In genomic region chr5:33777195-33777594, GRCm38 (mm10) we compare ENCODE assay signal across 34 mouse cellular contexts. TPM values are rescaled to one million over a fixed set of nuclear protein-coding genes. Genes with fewer than 3 reads are reported as not detected.
"Had no signal": no experiment of that assay in that cellular context is flagged by ENCODE, and none has a peak within 500 bp of the region (broad histone marks: within the 10 kb centered on the region; RNA-seq: fewer than 3 reads in every experiment).

No protein-coding gene starts in this region.

- H3K9ac ChIP-seq: heart, embryonic 12.5 days; heart, embryonic 13.5 days; heart, embryonic 15.5 days; hindbrain, embryonic 12.5 days; hindbrain, embryonic 13.5 days; hindbrain, embryonic 14.5 days; hindbrain, embryonic 15.5 days; intestine, embryonic 15.5 days; kidney, embryonic 15.5 days had no signal

- H3K27me3 ChIP-seq: heart, embryonic 12.5 days; heart, embryonic 13.5 days; heart, embryonic 15.5 days; hindbrain, embryonic 12.5 days; hindbrain, embryonic 13.5 days; hindbrain, embryonic 15.5 days; intestine, embryonic 15.5 days; kidney, embryonic 15.5 days had no signal

- H3K9me3 ChIP-seq: heart, embryonic 12.5 days; heart, embryonic 13.5 days; heart, embryonic 15.5 days; hindbrain, embryonic 10.5 days; hindbrain, embryonic 12.5 days; hindbrain, embryonic 13.5 days; hindbrain, embryonic 15.5 days; intestine, embryonic 15.5 days; kidney, embryonic 15.5 days had no signal

- H3K4me3 ChIP-seq: heart, embryonic 12.5 days; heart, embryonic 13.5 days; heart, embryonic 15.5 days; hindbrain, embryonic 10.5 days; hindbrain, embryonic 12.5 days; hindbrain, embryonic 13.5 days; hindbrain, embryonic 15.5 days; intestine, embryonic 15.5 days; kidney, embryonic 15.5 days; layer of hippocampus, adult 2 months; left cerebral cortex, adult 2 months had no signal

- DNase-seq: heart, postnatal 10 days; heart, postnatal 14 days; heart, postnatal 36 days; heart, postnatal 4 days; kidney, adult 11 months; kidney, adult 18-20 months; kidney, adult 2 months; kidney, adult 8-10 months; kidney, adult 9 months; kidney, postnatal 10 days; kidney, postnatal 14 days; kidney, postnatal 25 days; kidney, postnatal 36 days; kidney, postnatal 4 days; layer of hippocampus, adult 9-11 months; layer of hippocampus, postnatal 36 days had no signal

- H3K27ac ChIP-seq: heart, embryonic 13.5 days; heart, embryonic 15.5 days; hindbrain, embryonic 10.5 days; hindbrain, embryonic 12.5 days; hindbrain, embryonic 13.5 days; hindbrain, embryonic 14.5 days; hindbrain, embryonic 15.5 days; hindbrain, postnatal 0 days; intestine, embryonic 15.5 days; kidney, embryonic 15.5 days; kidney, postnatal 0 days; layer of hippocampus, adult 2 months; left cerebral cortex, adult 2 months had no signal

- ATAC-seq: hindbrain, embryonic 16.5 days; hindbrain, postnatal 0 days; inflammation-experienced regulatory T-cells, adult 6 months; intestine, embryonic 15.5 days; intestine, embryonic 16.5 days; intestine, postnatal 0 days had no signal

RNA-seq across cellular contexts. Expression of gene Fgfr3, which starts 55.7 kb away (rescaled TPM):
- polyA plus RNA-seq: inflammation-experienced regulatory T-cells, adult 6 months had no signal
